Mouse (Mus musculus): ENCODE measurements around the gene Mmrn1.

DNA sequence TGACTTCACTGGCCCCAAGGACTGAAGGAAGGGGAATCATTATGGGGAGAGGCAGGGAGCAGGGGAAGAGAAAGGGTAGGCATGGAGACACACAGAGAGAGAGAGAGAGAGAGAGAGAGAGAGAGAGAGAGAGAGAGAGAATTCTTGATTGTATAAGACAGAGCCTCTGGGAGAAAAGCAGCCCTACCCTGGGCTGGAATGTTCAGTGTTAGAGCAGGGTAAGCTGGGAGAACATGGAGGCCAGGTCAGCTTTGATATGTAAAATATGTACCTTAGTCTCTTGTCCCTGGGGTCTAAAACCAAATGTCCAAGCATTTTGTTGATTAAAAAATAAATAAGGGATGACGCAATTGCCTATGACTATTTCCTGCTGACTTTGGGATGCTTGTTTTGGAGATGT, 67.6 kb downstream of the Mmrn1 start:
- TF ChIP-seq POLR2A (IDR thresholded peaks at IDR 0.05; ENCODE audit: low read depth, low read length) (no peak), CTCF (IDR thresholded peaks at IDR 0.05; ENCODE audit: extremely low read depth, insufficient read depth, insufficient read length, insufficient replicate concordance) (no peak)

All from spleen, adult 2 months (tissue).